Mouse (Mus musculus) cerebellum, adult 18-20 months (tissue): Measurements from ENCODE around the gene Sgcd.

Source experiments
- DNase-seq, 2 experiments: peaks; one replicate each; pipeline ENCODE4 v3.0.0; 2021

Gene Sgcd

GRCm38 (mm10) chr11:47988697-47989533 lies at the start of gene Sgcd:
TSS of gene Sgcd (minus strand) at chr11:47988969.
- peak; percentile 9 to 17 for DNase-seq

GRCm38 (mm10) chr11:48038051-48038450 lies 49.3 kb upstream of the Sgcd start:
- DNase-seq = no peak

- DNase-seq = no peak
Observed at GRCm38 (mm10) chr11:48012836-48013235, 24.1 kb upstream of the Sgcd start.

GRCm38 (mm10) chr11:47988333-47988696 lies 454 bp downstream of the Sgcd start:
- no peak for DNase-seq

- DNase-seq = no peak
Observed at GRCm38 (mm10) chr11:47987893-47988267, 889 bp downstream of the Sgcd start.

- DNase-seq = no peak
Observed at GRCm38 (mm10) chr11:47987251-47987892, 1.4 kb downstream of the Sgcd start.

- DNase-seq = no peak
Observed at GRCm38 (mm10) chr11:47982152-47982551, 6.6 kb downstream of the Sgcd start.

- DNase-seq = no peak
Observed at GRCm38 (mm10) chr11:47981108-47981507, 7.7 kb downstream of the Sgcd start.

GRCm38 (mm10) chr11:47953291-47953690 lies 35.5 kb downstream of the Sgcd start:
- no peak for DNase-seq

GRCm38 (mm10) chr11:47952366-47952765 lies 36.4 kb downstream of the Sgcd start:
- DNase-seq = no peak

- no peak for DNase-seq
Observed at GRCm38 (mm10) chr11:47939795-47940194, 49.0 kb downstream of the Sgcd start.

GRCm38 (mm10) chr11:47917616-47918015 lies 71.2 kb downstream of the Sgcd start:
- no peak for DNase-seq

- no peak for DNase-seq
Observed at GRCm38 (mm10) chr11:47891617-47892172, 97.1 kb downstream of the Sgcd start.

GRCm38 (mm10) chr11:47890315-47890714 lies 98.5 kb downstream of the Sgcd start:
- no peak for DNase-seq

- peak; percentile 11 to 16 for DNase-seq
Observed at GRCm38 (mm10) chr11:47885310-47885709, 103.5 kb downstream of the Sgcd start.

GRCm38 (mm10) chr11:47883545-47883944 lies 105.2 kb downstream of the Sgcd start:
- no peak for DNase-seq

GRCm38 (mm10) chr11:47876633-47877170 lies 112.1 kb downstream of the Sgcd start:
- no peak for DNase-seq

- DNase-seq = no peak
Observed at GRCm38 (mm10) chr11:47845894-47846293, 142.9 kb downstream of the Sgcd start.

GRCm38 (mm10) chr11:47833283-47833682 lies 155.5 kb downstream of the Sgcd start:
- DNase-seq = no peak

- no peak for DNase-seq
Observed at GRCm38 (mm10) chr11:47810307-47810706, 178.5 kb downstream of the Sgcd start.

GRCm38 (mm10) chr11:47804101-47804715 lies 184.6 kb downstream of the Sgcd start:
- DNase-seq = peak in 1 of 2 experiments; percentile 1

- DNase-seq = no peak
Observed at GRCm38 (mm10) chr11:47777916-47778226, 210.9 kb downstream of the Sgcd start.

- DNase-seq = no peak
Observed at GRCm38 (mm10) chr11:47777226-47777915, 211.4 kb downstream of the Sgcd start.
